Mouse (Mus musculus) erythroblast, adult 5-6 weeks (primary cell): ENCODE results near the gene Cables2. TPM values are rescaled to one million over a fixed set of nuclear protein-coding genes. Genes with fewer than 3 reads are reported as not detected.

Source experiments
- ATAC-seq: replicated peaks from 2 replicates; pipeline ENCODE4 v1.8.0; 2016; ENCODE audit warnings: moderate number of reproducible peaks, mild to moderate bottlenecking, moderate TSS enrichment, inconsistent platforms; ENCODE audit not compliant: poor library complexity, low FRiP score, severe bottlenecking
- total RNA-seq, 2 experiments: library from RNA; stranded (forward) in 1 of 2; stranded (reverse) in 1 of 2; fragments of 150-400 nt in 1 of 2; fragments of 200-764, 138-1000 nt in 1 of 2; gene quantifications; 2 replicates each; pipeline versions ENCODE4 v1.2.3 to v1.2.4; 2015 to 2017; ENCODE audit warnings: low replicate concordance in 2 of 2

The Cables2 gene
- total RNA-seq, 2 experiments from 2014 or later: 2.5 to 2.7 TPM

- ATAC-seq: no peak
Measured at GRCm38 (mm10) chr2:180233101-180233904, 40.0 kb downstream of the Cables2 start.

DNA sequence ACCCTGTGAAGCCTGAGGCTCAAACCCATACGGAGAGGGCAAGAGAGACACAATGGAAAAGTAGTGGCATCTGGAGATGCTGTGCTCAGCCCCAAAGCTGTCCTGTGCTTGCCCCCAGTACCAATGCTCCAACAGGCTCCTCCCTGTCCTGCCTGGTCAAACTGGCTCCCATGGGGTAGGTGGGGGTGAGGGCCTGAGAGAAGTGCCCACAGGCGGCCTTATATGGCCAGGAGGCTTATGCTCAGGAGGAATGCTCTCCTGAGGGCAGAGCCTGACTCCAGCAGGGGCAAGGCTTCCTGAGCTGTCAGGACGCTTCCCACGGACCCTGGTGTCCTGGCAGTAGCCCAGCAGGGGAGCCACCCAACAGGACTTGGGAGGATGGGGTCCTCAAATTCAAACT lies 42.8 kb downstream of the Cables2 start:
- no peak for ATAC-seq

DNA sequence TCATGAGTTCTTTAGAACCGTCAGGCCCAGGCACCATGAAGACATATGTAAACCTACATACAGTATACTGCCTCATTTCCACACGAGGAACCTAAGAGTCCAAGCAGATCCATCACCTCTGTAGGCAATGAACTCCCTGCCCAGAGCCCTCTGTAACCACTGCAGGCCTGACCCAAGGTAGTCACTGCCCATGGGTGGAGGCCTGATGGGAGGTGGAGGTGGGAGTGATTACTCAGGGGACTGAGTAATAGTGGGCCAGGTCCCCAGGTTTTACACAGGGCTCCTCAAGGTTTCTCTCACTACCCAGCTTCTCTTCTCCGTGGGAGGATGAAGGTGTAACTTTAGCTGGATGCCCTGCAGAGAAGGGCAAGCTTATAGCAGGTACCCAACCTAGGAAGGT lies 44.2 kb downstream of the Cables2 start:
- ATAC-seq: no peak

DNA sequence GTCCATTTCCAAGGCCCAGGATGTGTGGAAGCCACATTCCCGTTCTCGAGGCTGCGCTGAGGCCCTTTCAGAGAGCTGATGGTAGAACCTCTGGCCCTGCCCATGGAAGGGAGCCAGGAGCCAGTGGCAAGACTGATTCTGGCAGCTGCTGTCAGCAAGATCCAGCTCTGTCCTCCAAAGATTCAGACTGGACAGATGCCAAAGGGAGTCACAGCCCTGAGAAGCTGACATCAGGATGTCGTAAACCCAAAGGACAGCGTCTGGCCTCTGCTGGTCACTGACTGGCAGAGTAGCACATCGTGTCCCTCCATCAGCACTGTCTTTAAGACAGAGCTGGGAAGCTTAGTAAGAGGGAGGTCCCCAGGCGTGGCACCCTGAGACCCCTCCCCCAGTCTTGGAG lies 44.7 kb downstream of the Cables2 start:
- no peak for ATAC-seq

GRCm38 (mm10) chr2:180228060-180228458 lies 45.2 kb downstream of the Cables2 start:
- ATAC-seq: no peak

- peak; percentile 66 for ATAC-seq
Measured at GRCm38 (mm10) chr2:180227262-180228059, 45.8 kb downstream of the Cables2 start.

GRCm38 (mm10) chr2:180225762-180226378 lies 47.4 kb downstream of the Cables2 start, which contains the start of gene Lama5:
TSS of gene Lama5 (minus strand) at chr2:180225859.
- ATAC-seq: no peak

DNA sequence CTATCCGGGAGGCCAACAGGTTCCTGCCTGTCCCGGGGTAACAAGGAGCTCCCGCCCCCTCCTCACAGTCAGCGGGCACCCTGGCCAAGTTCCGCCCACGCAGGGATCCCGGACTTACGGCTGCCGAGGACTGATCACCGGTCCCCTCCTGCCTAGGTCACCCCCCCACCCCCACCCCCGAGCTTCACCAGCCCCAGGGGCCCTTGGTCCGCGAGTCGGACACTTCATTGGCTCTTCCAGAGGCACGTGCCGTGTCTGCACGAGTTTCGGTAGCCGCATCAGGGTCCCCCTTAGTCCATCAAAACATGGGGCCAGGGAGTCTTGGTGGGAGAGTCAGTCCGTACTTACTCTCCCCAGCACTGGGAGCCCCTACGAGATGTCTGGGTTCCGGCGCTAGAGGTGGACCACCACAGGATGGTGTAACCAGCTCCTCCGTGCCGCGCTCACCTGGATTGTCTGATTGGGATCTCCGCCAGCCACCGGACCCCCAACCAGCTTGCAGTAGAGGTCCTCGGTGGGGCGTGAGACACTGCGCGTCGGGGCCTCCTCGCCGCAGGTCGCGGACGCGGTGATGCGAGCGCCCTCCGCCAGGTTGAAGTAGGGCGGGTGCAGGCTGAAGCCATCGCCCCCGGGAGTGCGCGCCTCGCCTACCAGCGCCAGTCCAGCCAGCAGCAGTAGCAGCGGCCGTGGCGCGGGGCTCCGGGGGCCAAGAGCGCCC lies 48.1 kb downstream of the Cables2 start:
- no peak for ATAC-seq

DNA sequence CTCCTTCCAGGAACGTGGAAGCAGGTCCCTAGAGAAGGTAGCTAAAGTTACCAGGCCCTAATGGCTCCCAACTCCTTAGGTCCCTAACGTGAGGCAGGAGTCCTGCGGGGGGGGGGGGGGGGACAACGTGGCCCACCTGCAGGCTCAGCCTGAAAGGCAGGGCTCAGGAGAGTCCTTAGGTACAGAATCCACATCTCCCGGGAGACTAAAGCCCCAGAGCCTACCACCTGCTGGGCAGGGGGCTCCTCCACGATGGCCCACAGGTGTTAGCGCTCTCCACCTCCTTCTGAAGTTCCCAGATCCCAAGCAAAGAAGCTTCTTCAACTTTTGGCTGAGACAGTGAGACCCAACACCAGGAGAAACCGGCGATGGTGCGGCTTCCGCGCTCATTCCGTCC lies 48.7 kb downstream of the Cables2 start:
- ATAC-seq: no peak

DNA sequence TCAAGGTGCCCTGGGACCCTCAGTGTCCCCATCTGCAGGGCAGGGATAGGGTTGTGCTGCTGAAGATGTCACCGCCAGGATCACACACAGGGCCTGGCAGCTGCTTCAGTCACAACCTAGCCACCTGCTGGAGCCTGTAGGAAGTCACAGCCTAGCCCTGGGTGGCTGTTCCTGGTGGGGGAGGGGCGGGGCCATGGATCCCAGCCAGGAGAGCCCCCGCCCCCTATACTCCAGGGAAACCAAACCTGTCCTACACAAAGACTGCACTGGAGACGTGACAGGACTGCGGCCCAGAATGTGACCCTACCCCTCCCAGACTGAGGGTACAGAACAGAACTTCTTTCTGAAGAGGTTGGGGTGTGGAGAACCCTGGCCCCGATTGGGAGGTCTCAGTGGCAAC lies 51.0 kb downstream of the Cables2 start:
- no peak for ATAC-seq

DNA sequence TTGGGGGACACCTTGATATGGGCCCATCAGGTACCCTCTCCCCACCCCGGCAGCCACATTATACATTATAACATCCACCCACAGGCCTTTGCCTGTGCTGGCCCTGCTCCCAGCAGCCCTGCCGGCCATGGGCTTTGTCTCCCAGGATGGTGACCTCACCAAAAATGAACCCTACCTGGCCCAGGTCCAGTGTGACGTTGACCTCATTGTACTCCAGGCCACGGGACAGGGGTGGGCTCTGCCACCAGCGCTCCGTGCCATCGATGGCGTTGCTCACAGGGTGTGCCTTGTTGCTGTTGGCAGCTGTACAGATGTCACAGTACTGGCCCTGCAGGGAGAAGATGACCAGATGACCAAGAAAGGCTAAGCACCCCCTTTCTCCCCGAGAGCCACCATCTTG lies 52.2 kb downstream of the Cables2 start:
- no peak for ATAC-seq

DNA sequence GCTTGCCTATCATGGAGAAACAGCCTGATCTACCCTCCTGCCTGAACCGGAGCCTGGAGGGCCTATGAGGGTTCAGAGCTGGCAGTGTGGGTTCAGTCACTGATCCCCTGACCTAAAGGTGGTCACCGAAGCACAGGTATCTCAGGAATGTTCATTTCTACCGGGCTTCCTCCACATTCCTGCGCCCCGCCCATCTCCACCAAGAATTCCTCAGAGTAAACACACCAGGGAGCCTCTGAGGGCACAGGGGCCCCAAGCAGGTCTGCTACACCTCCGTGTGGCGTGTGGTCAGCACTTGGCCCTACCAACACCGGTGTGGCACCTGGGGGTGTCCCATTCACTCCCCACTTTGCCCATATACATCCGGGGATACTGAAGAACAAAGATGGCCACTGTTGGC lies 53.1 kb downstream of the Cables2 start:
- ATAC-seq: no peak

GRCm38 (mm10) chr2:180219145-180219943 lies 54.0 kb downstream of the Cables2 start:
- ATAC-seq: no peak

DNA sequence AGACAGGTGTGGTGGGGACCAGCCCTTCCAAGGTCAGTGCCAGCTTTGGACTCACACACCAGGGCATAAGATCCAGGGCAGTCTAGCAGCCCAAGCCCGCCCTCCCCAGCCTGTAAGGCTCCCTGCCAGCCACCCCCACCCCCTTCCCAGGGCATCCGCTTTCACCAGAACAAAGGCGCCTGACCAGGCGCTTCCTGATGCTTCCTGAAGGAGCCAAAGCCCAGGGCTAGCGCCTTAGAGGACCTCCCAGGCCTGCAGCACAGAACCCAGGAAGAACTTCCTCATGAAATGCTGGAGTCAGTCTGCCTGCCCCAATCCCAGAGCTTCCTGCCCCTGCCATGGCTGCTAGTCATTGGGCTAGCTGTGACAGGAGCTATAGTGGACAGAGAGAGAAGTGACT lies 54.6 kb downstream of the Cables2 start:
- no peak for ATAC-seq

GRCm38 (mm10) chr2:180218241-180218640 lies 55.1 kb downstream of the Cables2 start:
- no peak for ATAC-seq

GRCm38 (mm10) chr2:180217587-180217986 lies 55.7 kb downstream of the Cables2 start:
- ATAC-seq: no peak

DNA sequence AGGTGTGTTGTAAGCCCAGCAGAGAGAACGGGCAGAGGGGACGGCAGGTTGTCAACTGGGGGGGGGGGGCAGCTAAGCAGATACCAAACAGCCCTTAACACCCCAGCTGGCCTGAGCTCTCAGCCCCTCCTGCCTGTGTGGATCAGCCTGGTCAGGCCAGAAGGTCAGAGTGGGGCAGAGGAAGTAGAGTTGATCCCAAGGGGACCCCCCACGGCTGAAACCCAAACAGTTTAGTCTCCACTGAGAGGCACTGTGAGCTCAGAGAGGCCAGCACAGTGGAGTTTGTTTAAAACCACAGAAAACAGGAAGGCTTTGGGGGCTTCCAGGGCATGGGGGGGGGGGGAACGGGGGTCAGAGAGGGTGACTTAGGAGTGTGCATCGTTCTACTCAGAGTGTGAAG lies 56.4 kb downstream of the Cables2 start:
- no peak for ATAC-seq

- ATAC-seq: no peak
Measured at GRCm38 (mm10) chr2:180215951-180216350, 57.3 kb downstream of the Cables2 start.

DNA sequence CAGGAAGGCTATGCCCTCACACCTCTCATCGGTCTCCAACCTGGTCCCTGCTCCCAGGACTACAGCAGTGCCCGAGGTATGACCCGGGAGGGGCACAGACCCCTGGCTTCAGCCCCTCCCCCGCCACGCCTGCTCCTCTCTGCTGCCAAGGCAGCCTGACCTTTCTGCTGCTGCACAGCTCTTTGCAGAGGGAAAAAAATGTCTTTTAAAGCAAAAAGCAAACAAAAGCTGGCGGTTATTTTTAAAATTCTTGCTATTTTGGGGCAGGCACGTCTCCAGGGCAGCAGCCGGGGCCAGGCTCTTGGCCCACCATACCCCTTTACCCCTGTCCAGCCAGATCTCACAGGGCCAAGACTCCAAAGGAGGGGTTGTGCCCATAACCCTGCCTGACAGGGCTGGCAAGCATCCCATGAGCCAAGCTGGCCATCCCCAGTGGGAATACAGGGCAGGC lies 58.3 kb downstream of the Cables2 start:
- no peak for ATAC-seq
